Mouse (Mus musculus) hindbrain, embryonic 16.5 days (tissue): ENCODE data around the gene Ppm1h. TPM values are rescaled to one million over a fixed set of nuclear protein-coding genes. Genes with fewer than 3 reads are reported as not detected.
A peak's percentile ranks its signal among the peaks of the same experiment; 100 is the strongest.

Experiments used
- ATAC-seq: fragments of 200-750 bp; cut with Nextera tagmentation; 2 replicates; pipeline ENCODE4 v1.8.0; 2017; ENCODE audit warnings: moderate TSS enrichment, moderate library complexity
- H3K27ac ChIP-seq: fragments of 300-500 bp; sonication (generic); 2 replicates; pipeline ENCODE4 v1.5.1; 2014; ENCODE audit warnings: low read depth, mild to moderate bottlenecking, control low read depth, low read length, moderate library complexity
- H3K27me3 ChIP-seq: fragments of 300-500 bp; sonication (generic); replicated peaks from 2 replicates; pipeline ENCODE4 v1.6.1; 2014; ENCODE audit warnings: low read length; ENCODE audit not compliant: control insufficient read depth, insufficient read depth
- H3K36me3 ChIP-seq: fragments of 300-500 bp; sonication (generic); 2 replicates; pipeline ENCODE4 v1.6.1; 2014; ENCODE audit warnings: mild to moderate bottlenecking, low read length, moderate library complexity, mixed read lengths; ENCODE audit not compliant: control insufficient read depth, insufficient read depth
- H3K4me1 ChIP-seq: fragments of 300-500 bp; sonication (generic); 2 replicates; pipeline ENCODE4 v1.6.1; 2014; ENCODE audit warnings: low read depth, low read length; ENCODE audit not compliant: control insufficient read depth, insufficient read depth
- H3K4me2 ChIP-seq: fragments of 300-500 bp; sonication (generic); 2 replicates; pipeline ENCODE4 v1.6.1; 2014; ENCODE audit warnings: mild to moderate bottlenecking, low read length, control low read depth, moderate library complexity
- H3K4me3 ChIP-seq: fragments of 300-500 bp; sonication (generic); 2 replicates; pipeline ENCODE4 v1.5.1; 2014; ENCODE audit warnings: mild to moderate bottlenecking, low read length, control low read depth, moderate library complexity
- H3K9ac ChIP-seq: fragments of 300-500 bp; sonication (generic); 2 replicates; pipeline ENCODE4 v1.6.1; 2014; ENCODE audit warnings: low read depth, mild to moderate bottlenecking, control low read depth, low read length, moderate library complexity
- H3K9me3 ChIP-seq: fragments of 300-500 bp; sonication (generic); 2 replicates; pipeline ENCODE4 v1.6.1; 2014; ENCODE audit warnings: mild to moderate bottlenecking, low read length, moderate library complexity; ENCODE audit not compliant: control insufficient read depth
- WGBS: fragments of 180-500 bp; shearing (Covaris S2); extraction: QIAGEN DNeasy Blood & Tissue Kit; methylation state at CpG from one replicate; pipeline ENCODE4 v1.1.7; 2014; 5-methylcytosine and 5-hydroxymethylcytosine counted together
- polyA plus RNA-seq: library from polyadenylated mRNA; unstranded; fragments of >200 nt; fragmentation: Nextera tagmentation; extraction: Ambion mirVana; gene quantifications from 2 replicates; pipeline ENCODE4 v1.2.1, GENCODE M21; 2015

The Ppm1h gene
- polyA plus RNA-seq, 1 experiment from 2014 or later, result 33.5 TPM

DNA sequence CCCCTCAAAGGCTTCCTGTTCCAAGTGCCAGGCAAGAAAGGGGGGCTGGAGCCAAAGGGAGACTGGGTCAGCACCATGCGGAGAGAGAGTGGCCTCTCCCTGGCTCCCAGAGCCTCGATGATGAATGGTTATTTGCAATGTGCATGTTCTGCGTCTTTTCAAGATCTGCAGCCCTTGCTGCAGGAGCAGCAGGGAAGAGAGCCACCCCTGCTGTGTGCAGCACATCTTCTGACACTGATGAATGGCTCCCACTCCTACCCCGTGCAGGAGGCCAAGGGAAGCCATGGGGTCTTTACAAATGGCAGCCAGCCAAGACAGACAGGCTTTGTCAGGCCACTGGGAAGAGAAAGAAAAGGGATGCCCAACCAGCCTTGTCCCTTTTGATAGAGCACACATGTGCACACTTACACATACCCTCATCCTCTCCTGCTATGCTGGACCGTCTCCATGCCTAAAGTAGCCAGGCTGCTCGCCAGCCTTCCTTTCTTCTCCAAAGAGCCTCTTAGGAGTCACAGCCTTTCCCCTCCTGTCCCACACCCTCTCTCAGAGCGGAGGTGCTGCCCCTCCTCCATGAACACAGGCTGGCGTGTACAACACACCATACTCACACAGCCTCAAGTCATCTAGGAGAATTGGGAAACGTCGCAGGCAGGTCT is 209.1 kb downstream of the Ppm1h start:
- Histone ChIP-seq H3K27ac (peak overlapping the region; percentile 89), H3K4me2 (peak overlapping the region; percentile 16; the same call in 1 of the 2 replicates), H3K4me3 (no peak overlapping the region), H3K4me1 (peaks cover 60% of the 10 kb centered on the region), H3K36me3 (no peaks in the 10 kb centered on the region), H3K9ac (peak overlapping the region; percentile 46), H3K9me3 (no peaks in the 10 kb centered on the region), H3K27me3 (no peaks in the 10 kb centered on the region)
- WGBS, result 15% methylated on average over 10 of the region's 10 CpGs
- peak; percentile 78 for ATAC-seq

GRCm38 (mm10) chr10:122890682-122891350 is 212.3 kb downstream of the Ppm1h start:
- ATAC-seq, result no peak
- 81% methylated on average over 14 of the region's 14 CpGs for WGBS

DNA sequence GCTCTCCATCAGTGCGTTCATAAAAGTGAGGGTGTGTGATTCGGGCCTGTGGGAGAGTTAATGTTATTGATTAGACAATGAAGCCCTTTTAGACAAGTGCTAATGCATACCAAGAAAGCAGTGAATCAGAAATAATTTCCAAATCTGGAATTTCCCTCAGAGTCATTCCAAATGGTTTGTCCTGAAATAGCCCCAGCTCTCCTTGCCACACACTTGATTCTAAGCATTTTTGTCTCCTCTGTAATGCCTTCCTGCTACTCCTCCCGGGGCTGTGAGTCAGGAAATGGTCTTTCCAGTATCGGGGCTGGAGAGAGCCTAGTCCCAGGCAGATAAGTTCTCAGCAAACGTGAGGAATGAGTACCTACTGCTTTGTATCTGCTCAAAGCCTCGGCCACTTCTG is 212.9 kb downstream of the Ppm1h start:
- Histone ChIP-seq H3K4me1 (peaks cover 35% of the 10 kb centered on the region), H3K36me3 (no peaks in the 10 kb centered on the region), H3K4me3 (no peak overlapping the region), H3K4me2 (no peak overlapping the region), H3K9ac (no peak overlapping the region), H3K27ac (no peak overlapping the region), H3K27me3 (no peaks in the 10 kb centered on the region), H3K9me3 (no peaks in the 10 kb centered on the region)
- WGBS, result 63% methylated on average over 6 of the region's 6 CpGs
- no peak for ATAC-seq

More at GRCm38 (mm10) chr10:122890682-122891350, 212.3 kb downstream of the Ppm1h start:
- H3K27ac ChIP-seq, result no peak overlapping the region
- H3K9ac ChIP-seq, result no peak overlapping the region
- peaks cover 40% of the 10 kb centered on the region for H3K4me1 ChIP-seq
- no peaks in the 10 kb centered on the region for H3K9me3 ChIP-seq
- H3K4me2 ChIP-seq, result no peak overlapping the region
- H3K36me3 ChIP-seq, result no peaks in the 10 kb centered on the region
- H3K27me3 ChIP-seq, result no peaks in the 10 kb centered on the region
- no peak overlapping the region for H3K4me3 ChIP-seq

DNA sequence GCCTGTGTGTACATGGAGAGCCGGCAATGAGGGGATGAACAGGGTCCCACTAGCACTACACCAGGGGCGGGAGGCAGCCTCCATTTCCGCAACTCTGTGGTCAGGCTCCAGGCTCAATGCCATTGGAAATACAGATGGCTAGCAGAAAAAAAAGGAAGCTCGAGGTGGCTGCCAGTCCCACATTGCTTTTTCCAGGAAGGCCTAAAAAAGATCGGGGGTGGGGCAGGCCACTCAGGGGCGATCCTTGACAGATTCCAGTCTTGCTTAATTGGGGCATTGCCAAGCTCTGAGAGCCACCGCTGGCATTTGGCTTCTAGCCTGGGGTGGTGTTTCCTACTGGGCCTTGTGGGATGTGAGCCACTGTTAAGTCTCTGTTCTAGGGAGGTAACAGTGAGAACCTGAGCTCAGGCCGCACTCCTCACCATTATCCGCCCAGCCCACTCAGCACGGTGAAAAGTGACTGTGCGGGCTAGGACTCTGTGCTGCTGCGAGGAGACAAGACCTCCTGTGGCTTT is 216.1 kb downstream of the Ppm1h start:
- peak; percentile 78 for ATAC-seq
- no peaks in the 10 kb centered on the region for H3K9me3 ChIP-seq
- no peak overlapping the region for H3K4me2 ChIP-seq
- peaks cover 9% of the 10 kb centered on the region for H3K4me1 ChIP-seq
- WGBS, result 45% methylated on average over 12 of the region's 12 CpGs
- peak overlapping the region; percentile 48 for H3K27ac ChIP-seq
- H3K27me3 ChIP-seq, result no peaks in the 10 kb centered on the region
- H3K9ac ChIP-seq, result no peak overlapping the region
- no peak overlapping the region for H3K4me3 ChIP-seq
- no peaks in the 10 kb centered on the region for H3K36me3 ChIP-seq

DNA sequence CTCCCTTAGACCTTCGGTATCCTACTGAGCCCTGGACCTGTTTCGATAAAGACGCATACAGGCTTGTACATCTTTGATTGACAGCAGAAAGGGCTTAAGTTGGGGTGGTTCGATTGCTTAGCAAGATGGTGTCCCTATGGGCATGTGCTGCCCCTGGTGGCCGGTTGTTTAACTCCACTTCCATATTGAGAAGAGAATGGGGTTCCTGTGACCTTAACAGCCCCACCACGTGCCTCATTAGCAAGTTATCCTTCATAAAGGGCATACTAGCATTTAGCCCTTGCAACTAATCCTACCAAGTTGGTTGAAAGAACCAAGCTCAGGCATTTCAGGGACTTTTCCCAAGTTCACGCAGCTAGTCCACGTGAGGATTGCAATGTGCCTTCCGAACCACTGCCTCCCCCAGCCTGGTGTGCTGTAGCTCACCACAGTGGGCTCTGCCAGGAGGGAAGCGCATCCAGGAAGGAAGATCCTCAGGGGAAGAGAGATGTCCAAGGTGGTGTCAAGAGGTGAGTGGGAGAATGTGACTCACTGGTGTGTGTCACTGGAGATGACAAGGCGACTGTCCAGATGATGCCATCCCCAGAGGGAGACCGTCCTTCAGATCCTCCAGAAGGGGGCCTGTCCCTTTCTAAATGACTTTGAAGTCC is 216.7 kb downstream of the Ppm1h start:
- H3K4me2 ChIP-seq, result no peak overlapping the region
- ATAC-seq, result no peak; the same call in 1 of the 2 replicates

DNA sequence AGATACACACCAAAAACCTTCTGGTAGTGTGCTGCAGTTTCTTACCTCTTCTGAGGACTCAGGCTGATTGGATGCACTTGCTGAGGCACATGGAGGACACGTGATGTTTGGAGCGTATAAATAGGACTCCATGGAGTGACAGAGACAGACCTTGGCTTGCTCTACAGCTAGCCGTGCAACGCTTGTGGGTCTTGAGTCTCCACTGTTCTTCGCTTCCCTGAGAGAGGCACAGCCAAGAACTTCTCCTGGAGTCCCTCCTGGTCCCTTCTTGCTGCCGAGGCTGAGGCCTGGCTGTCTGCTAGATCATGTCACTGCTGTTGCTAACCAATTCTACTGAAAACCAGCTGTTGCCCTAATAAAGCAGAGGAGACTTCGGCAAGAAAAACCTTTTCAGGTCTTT is 221.4 kb downstream of the Ppm1h start:
- Histone ChIP-seq H3K4me2 (no peak overlapping the region), H3K4me3 (no peak overlapping the region), H3K4me1 (peaks cover 5% of the 10 kb centered on the region; the same call in 1 of the 2 replicates), H3K36me3 (no peaks in the 10 kb centered on the region), H3K9ac (no peak overlapping the region), H3K27ac (no peak overlapping the region; the same call in 1 of the 2 replicates), H3K27me3 (no peaks in the 10 kb centered on the region), H3K9me3 (no peaks in the 10 kb centered on the region)
- 65% methylated on average over 7 of the region's 7 CpGs for WGBS
- no peak for ATAC-seq

More for the DNA sequence above, 216.7 kb downstream of the Ppm1h start:
- no peak overlapping the region for H3K4me3 ChIP-seq
- H3K4me1 ChIP-seq, result peaks cover 6% of the 10 kb centered on the region
- no peaks in the 10 kb centered on the region for H3K9me3 ChIP-seq
- H3K36me3 ChIP-seq, result no peaks in the 10 kb centered on the region
- no peak overlapping the region for H3K9ac ChIP-seq
- 70% methylated on average over 12 of the region's 12 CpGs for WGBS
- H3K27me3 ChIP-seq, result no peaks in the 10 kb centered on the region
- H3K27ac ChIP-seq, result peak overlapping the region; percentile 48

DNA sequence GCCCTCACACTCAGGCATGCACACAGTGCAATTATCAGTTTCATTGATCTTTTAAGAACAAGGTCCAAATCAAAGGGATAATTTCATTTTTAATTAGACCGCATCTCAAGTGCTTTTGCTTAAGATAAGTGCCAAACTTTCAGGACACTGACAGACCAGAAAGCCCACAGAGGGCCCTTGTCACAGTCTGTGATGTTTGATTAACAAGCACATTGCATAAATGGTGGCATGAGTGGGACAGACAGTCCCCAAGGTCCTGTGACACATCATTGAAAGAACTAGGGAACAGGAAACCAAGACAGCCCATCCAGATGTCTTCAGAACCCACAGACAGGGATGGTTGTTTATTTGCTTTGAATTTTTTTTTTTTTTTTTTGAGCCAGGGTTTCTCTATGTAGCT is 221.9 kb downstream of the Ppm1h start:
- H3K9ac ChIP-seq, result no peak overlapping the region
- no peaks in the 10 kb centered on the region for H3K36me3 ChIP-seq
- 69% methylated on average over 1 of the region's 1 CpGs for WGBS
- no peaks in the 10 kb centered on the region for H3K9me3 ChIP-seq
- H3K4me3 ChIP-seq, result no peak overlapping the region
- H3K4me1 ChIP-seq, result peaks cover 5% of the 10 kb centered on the region; the same call in 1 of the 2 replicates
- ATAC-seq, result no peak
- H3K4me2 ChIP-seq, result no peak overlapping the region
- H3K27ac ChIP-seq, result no peak overlapping the region
- no peaks in the 10 kb centered on the region for H3K27me3 ChIP-seq

- no peaks in the 10 kb centered on the region for H3K9me3 ChIP-seq
- peak; percentile 40; the same call in 1 of the 2 replicates for ATAC-seq
- H3K27me3 ChIP-seq, result no peaks in the 10 kb centered on the region
- peaks cover 5% of the 10 kb centered on the region; the same call in 1 of the 2 replicates for H3K4me1 ChIP-seq
- H3K36me3 ChIP-seq, result no peaks in the 10 kb centered on the region
- no peak overlapping the region for H3K4me3 ChIP-seq
- no peak overlapping the region for H3K9ac ChIP-seq
- H3K4me2 ChIP-seq, result no peak overlapping the region
- WGBS, result 70% methylated on average over 5 of the region's 5 CpGs
- no peak overlapping the region for H3K27ac ChIP-seq
Measured at GRCm38 (mm10) chr10:122901379-122901778, 222.8 kb downstream of the Ppm1h start.
